Mouse (Mus musculus): ENCODE measurements around the gene Gm27029.

DNA sequence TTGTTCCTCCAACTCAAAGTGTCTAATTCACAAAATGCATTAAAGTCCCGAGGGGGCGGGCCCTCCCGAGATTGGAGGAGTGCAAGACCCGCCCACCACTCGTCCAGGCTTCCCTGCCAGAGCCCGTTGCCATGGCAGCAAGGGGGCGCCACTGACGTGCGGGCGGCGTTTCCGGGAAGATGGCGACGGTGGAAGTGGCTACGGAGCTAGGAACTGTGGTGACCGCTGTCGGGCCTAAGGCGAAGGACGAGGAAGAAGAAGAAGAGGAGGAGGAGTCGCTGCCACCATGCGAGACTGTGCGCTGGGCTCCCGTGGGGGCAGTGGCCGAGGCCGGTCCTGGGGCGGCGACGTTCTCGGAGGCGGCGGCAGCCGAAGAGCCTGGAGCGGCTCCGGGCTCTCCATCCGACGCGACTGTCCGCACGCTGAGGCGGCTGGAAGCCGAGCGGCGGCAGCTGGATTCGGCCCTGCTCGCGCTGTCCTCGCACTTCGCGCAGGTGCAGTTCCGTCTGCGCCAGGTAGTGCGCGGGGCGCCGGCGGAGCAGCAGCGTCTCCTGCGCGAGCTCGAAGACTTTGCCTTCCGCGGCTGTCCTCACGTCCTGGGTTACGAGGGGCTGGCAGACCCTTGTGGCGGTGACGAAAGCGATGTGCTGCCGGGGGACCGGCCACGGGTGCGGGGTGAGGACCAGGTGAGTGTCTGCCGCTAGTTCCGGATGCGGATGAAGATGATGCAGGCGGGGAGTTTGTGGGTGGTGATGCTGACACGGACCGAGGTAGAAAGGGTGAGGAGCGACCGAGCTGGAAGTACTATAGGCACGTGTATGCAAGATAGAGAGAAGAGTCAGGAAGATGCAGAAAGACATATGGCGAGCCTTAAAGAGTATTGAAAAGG, 573 bp upstream of the Gm27029 start, which contains the start of the genes Rundc1 and Ptges3l:
- no peak for TF ChIP-seq CTCF (IDR thresholded peaks at IDR 0.05; ENCODE audit: low read depth, low read length)
- no peak for TF ChIP-seq POLR2A (IDR thresholded peaks at IDR 0.05; ENCODE audit: borderline replicate concordance, low read depth, low read length)

Measured in bone marrow macrophage, adult 2 months (primary cell).